Mouse (Mus musculus): Measurements from ENCODE around the gene Frmpd2. TPM values are rescaled to one million over a fixed set of nuclear protein-coding genes. Genes with fewer than 3 reads are reported as not detected.

Frmpd2 gene
- polyA plus RNA-seq, 1 experiment from 2014 or later = 0.04 TPM

GRCm38 (mm10) chr14:33598376-33599130, 127.1 kb downstream of the Frmpd2 start:
- Histone ChIP-seq H3K27ac (replicated peaks; ENCODE audit: low read depth, low read length) (no peak overlapping the region), H3K4me1 (ENCODE audit: control insufficient read depth, insufficient read depth, low read length) (no peaks in the 10 kb centered on the region), H3K27me3 (ENCODE audit: control insufficient read depth, insufficient read depth, low read length) (no peaks in the 10 kb centered on the region), H3K9me3 (ENCODE audit: control insufficient read depth, low read length) (no peaks in the 10 kb centered on the region), H3K4me2 (ENCODE audit: low read depth, severe bottlenecking) (no peak overlapping the region), H3K4me3 (ENCODE audit: low read depth, low read length) (no peak overlapping the region), H3K36me3 (ENCODE audit: control insufficient read depth, insufficient read depth, low read length) (no peaks in the 10 kb centered on the region), H3K9ac (ENCODE audit: low read length) (no peak overlapping the region)
- WGBS = 94% methylated on average over 9 of the region's 9 CpGs
- ATAC-seq (ENCODE audit: insufficient number of reproducible peaks, low FRiP score, low TSS enrichment, low read depth) (no peak), DNase-seq (ENCODE audit: low spot score) (no peak)

GRCm38 (mm10) chr14:33607431-33607830, 135.9 kb downstream of the Frmpd2 start:
- Histone ChIP-seq H3K27ac (replicated peaks; ENCODE audit: low read depth, low read length) (no peak overlapping the region), H3K4me1 (ENCODE audit: control insufficient read depth, insufficient read depth, low read length) (no peaks in the 10 kb centered on the region), H3K4me3 (ENCODE audit: low read depth, low read length) (no peak overlapping the region), H3K27me3 (ENCODE audit: control insufficient read depth, insufficient read depth, low read length) (no peaks in the 10 kb centered on the region), H3K4me2 (ENCODE audit: low read depth, severe bottlenecking) (no peak overlapping the region), H3K9me3 (ENCODE audit: control insufficient read depth, low read length) (no peaks in the 10 kb centered on the region), H3K9ac (ENCODE audit: low read length) (no peak overlapping the region), H3K36me3 (ENCODE audit: control insufficient read depth, insufficient read depth, low read length) (no peaks in the 10 kb centered on the region)
- DNase-seq (ENCODE audit: low spot score) (no peak), ATAC-seq (ENCODE audit: insufficient number of reproducible peaks, low FRiP score, low TSS enrichment, low read depth) (no peak)
- WGBS = 88% methylated on average over 10 of the region's 10 CpGs

Other genes with a start within 250 kb of the Frmpd2 start
- 21.2 and 23.8 TPM in 2 replicates for gene Mapk8, start 24.5 kb upstream of the Frmpd2 start, polyA plus RNA-seq (2014; fragmentation: Nextera tagmentation; extraction: Ambion mirVana)
- gene Ptpn20, start 117.5 kb downstream of the Frmpd2 start, polyA plus RNA-seq (2014; fragmentation: Nextera tagmentation; extraction: Ambion mirVana) = 0.08 and 0.16 TPM in 2 replicates

All from limb, embryonic 11.5 days (tissue).